Mouse (Mus musculus): ENCODE measurements around the gene Gm21985. TPM values are rescaled to one million over a fixed set of nuclear protein-coding genes. Genes with fewer than 3 reads are reported as not detected.

Gm21985 gene
- polyA plus RNA-seq, 1 experiment from 2014 or later: not detected

DNA sequence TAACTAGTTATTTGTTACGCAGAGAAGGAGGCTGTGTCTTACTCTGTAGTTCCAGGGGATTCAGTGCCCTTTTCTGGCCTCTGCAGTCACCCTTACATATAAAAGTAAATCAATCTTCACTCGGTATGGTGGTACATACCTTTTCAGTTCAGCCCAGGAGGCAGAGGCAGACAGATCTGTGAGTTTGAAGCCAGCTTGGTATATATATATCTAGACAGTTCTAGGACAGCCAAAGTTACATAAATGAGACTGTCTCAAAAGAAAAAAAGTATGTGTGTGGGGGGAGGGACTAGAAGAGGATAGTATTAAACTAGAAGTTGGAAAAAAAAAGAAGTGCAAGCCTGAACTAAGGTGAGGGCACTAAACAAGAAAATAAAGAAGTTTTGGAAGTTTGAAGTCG is 82.1 kb downstream of the Gm21985 start:
- no peak for ATAC-seq
- Histone ChIP-seq H3K27ac (no peak overlapping the region), H3K4me1 (no peaks in the 10 kb centered on the region), H3K27me3 (no peaks in the 10 kb centered on the region), H3K36me3 (ENCODE audit: poor library complexity, severe bottlenecking) (peaks cover 59% of the 10 kb centered on the region), H3K9me3 (replicated peaks) (no peaks in the 10 kb centered on the region), H3K4me3 (no peak overlapping the region), H3K9ac (no peak overlapping the region), H3K4me2 (no peak overlapping the region)
- WGBS: 92% methylated on average over 3 of the region's 3 CpGs

DNA sequence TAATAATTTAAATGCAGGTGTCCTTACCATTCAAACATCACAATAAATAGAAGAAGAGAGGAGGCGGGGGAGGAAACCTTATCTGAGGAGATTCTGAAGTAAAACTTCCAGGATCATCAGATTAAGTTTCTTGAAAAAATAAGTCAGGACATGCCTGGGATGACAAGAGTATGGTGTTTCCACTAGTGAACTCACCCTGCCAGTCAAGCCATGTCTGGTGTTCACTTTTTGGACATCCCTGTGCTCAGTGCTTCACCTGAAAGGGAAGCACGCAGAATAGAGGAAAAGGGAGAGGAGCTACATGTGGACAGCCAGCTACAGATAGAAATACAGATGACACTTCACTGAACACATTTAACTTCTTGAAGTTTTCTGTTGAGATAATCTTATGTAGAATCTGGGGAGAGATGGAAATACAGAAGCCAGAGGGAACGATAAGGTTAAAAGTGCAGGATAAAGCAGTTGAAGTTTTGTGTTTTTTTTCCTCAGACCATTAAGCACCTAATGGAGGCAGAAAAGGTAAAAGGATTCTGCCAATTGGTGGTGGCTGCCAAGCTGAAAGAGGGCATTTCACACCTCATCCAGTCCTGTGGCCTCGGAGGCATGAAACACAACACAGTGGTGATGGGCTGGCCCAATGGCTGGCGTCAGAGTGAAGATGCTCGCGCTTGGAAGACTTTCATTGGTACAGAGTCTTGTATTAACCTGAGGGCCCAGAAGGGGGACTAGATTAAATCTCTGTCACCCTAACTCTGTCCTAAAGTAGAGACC is 87.8 kb downstream of the Gm21985 start:
- Histone ChIP-seq H3K9me3 (replicated peaks) (no peaks in the 10 kb centered on the region), H3K4me3 (no peak overlapping the region), H3K4me1 (no peaks in the 10 kb centered on the region), H3K9ac (no peak overlapping the region), H3K36me3 (ENCODE audit: poor library complexity, severe bottlenecking) (peaks cover 85% of the 10 kb centered on the region), H3K27ac (no peak overlapping the region), H3K4me2 (no peak overlapping the region), H3K27me3 (no peaks in the 10 kb centered on the region)
- 85% methylated on average over 7 of the region's 7 CpGs for WGBS
- ATAC-seq: no peak

GRCm38 (mm10) chr2:112359611-112360010 is 93.5 kb downstream of the Gm21985 start:
- no peaks in the 10 kb centered on the region for H3K9me3 ChIP-seq (replicated peaks)
- H3K4me2 ChIP-seq: no peak overlapping the region
- H3K27me3 ChIP-seq: no peaks in the 10 kb centered on the region
- WGBS: 78% methylated on average over 2 of the region's 2 CpGs
- no peak for ATAC-seq
- no peak overlapping the region for H3K9ac ChIP-seq
- peaks cover 90% of the 10 kb centered on the region for H3K36me3 ChIP-seq (ENCODE audit: poor library complexity, severe bottlenecking)
- H3K4me1 ChIP-seq: no peaks in the 10 kb centered on the region
- H3K4me3 ChIP-seq: no peak overlapping the region
- no peak overlapping the region for H3K27ac ChIP-seq

GRCm38 (mm10) chr2:112360012-112360780 is 94.1 kb downstream of the Gm21985 start:
- H3K4me3 ChIP-seq: no peak overlapping the region
- H3K4me2 ChIP-seq: no peak overlapping the region
- peaks cover 91% of the 10 kb centered on the region for H3K36me3 ChIP-seq (ENCODE audit: poor library complexity, severe bottlenecking)
- 91% methylated on average over 12 of the region's 12 CpGs for WGBS
- H3K9me3 ChIP-seq (replicated peaks): no peaks in the 10 kb centered on the region
- H3K27me3 ChIP-seq: no peaks in the 10 kb centered on the region
- H3K4me1 ChIP-seq: no peaks in the 10 kb centered on the region
- no peak overlapping the region for H3K27ac ChIP-seq
- ATAC-seq: no peak
- H3K9ac ChIP-seq: no peak overlapping the region

GRCm38 (mm10) chr2:112360781-112361169 is 94.7 kb downstream of the Gm21985 start:
- Histone ChIP-seq H3K27ac (no peak overlapping the region), H3K4me2 (no peak overlapping the region), H3K36me3 (ENCODE audit: poor library complexity, severe bottlenecking) (peaks cover 88% of the 10 kb centered on the region), H3K4me1 (no peaks in the 10 kb centered on the region), H3K27me3 (no peaks in the 10 kb centered on the region), H3K4me3 (no peak overlapping the region), H3K9ac (no peak overlapping the region), H3K9me3 (replicated peaks) (no peaks in the 10 kb centered on the region)
- 76% methylated on average over 2 of the region's 2 CpGs for WGBS
- ATAC-seq: no peak

DNA sequence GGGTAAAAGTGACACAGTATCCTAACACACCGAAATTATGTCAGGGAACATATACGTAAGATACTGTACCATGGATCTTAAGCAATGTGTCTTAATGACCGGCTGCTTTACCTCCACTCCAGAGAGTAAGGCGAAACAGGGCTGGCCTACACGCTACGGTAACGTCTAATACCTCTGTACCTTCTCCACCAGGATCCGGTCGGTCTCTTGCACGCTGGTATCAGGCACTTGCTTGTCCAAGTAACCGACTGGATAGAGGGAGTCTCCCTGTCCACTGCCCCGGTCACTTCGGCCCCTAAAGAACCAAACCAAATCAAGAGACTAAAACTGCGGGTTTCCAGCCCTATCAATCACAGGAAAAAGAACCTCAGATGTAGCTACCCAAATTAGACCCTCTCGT is 101.1 kb downstream of the Gm21985 start:
- peak overlapping the region; percentile 94 for H3K4me2 ChIP-seq
- no peaks in the 10 kb centered on the region for H3K9me3 ChIP-seq (replicated peaks)
- peak; percentile 26; the same call in 1 of the 2 replicates for ATAC-seq
- peaks cover 29% of the 10 kb centered on the region for H3K36me3 ChIP-seq (ENCODE audit: poor library complexity, severe bottlenecking)
- peak overlapping the region; percentile 84 for H3K9ac ChIP-seq
- no peaks in the 10 kb centered on the region for H3K27me3 ChIP-seq
- H3K4me3 ChIP-seq: peak overlapping the region; percentile 92
- 21% methylated on average over 15 of the region's 15 CpGs for WGBS
- no peak overlapping the region for H3K27ac ChIP-seq
- peaks cover 16% of the 10 kb centered on the region for H3K4me1 ChIP-seq

- Histone ChIP-seq H3K36me3 (ENCODE audit: poor library complexity, severe bottlenecking) (peaks cover 23% of the 10 kb centered on the region), H3K9me3 (replicated peaks) (no peaks in the 10 kb centered on the region), H3K4me1 (peaks cover 16% of the 10 kb centered on the region), H3K27me3 (no peaks in the 10 kb centered on the region), H3K4me2 (peak within 1 kb of the TSS; percentile 94), H3K9ac (peak within 1 kb of the TSS; percentile 84), H3K27ac (peak within 1 kb of the TSS; percentile 89), H3K4me3 (peak within 1 kb of the TSS; percentile 92)
- peak; percentile 93 for ATAC-seq
- WGBS: 1% methylated on average over 46 of the region's 46 CpGs
Observed at GRCm38 (mm10) chr2:112367726-112368673, 101.9 kb downstream of the Gm21985 start, which contains the start of gene Emc4. Emc4 (minus strand) TSS chr2:112368027.

GRCm38 (mm10) chr2:112369941-112370340 is 103.8 kb downstream of the Gm21985 start:
- Histone ChIP-seq H3K4me1 (peaks cover 16% of the 10 kb centered on the region), H3K36me3 (ENCODE audit: poor library complexity, severe bottlenecking) (peaks cover 3% of the 10 kb centered on the region; the same call in 1 of the 2 replicates), H3K4me2 (no peak overlapping the region), H3K27ac (no peak overlapping the region), H3K9ac (no peak overlapping the region), H3K27me3 (no peaks in the 10 kb centered on the region), H3K9me3 (replicated peaks) (no peaks in the 10 kb centered on the region), H3K4me3 (no peak overlapping the region)
- 75% methylated on average over 5 of the region's 5 CpGs for WGBS
- no peak for ATAC-seq

- H3K36me3 ChIP-seq (ENCODE audit: poor library complexity, severe bottlenecking): no peaks in the 10 kb centered on the region
- H3K4me2 ChIP-seq: no peak overlapping the region
- no peak overlapping the region for H3K9ac ChIP-seq
- WGBS: 62% methylated on average over 4 of the region's 4 CpGs
- H3K27me3 ChIP-seq: 0 out of 2 replicates have a peak, but pooled peaks cover 3% of the 10 kb centered on the region
- no peak overlapping the region for H3K4me3 ChIP-seq
- peaks cover 4% of the 10 kb centered on the region; the same call in 1 of the 2 replicates for H3K4me1 ChIP-seq
- H3K27ac ChIP-seq: no peak overlapping the region
- no peaks in the 10 kb centered on the region for H3K9me3 ChIP-seq (replicated peaks)
- no peak for ATAC-seq
Observed at GRCm38 (mm10) chr2:112373141-112373540, 107.0 kb downstream of the Gm21985 start.

DNA sequence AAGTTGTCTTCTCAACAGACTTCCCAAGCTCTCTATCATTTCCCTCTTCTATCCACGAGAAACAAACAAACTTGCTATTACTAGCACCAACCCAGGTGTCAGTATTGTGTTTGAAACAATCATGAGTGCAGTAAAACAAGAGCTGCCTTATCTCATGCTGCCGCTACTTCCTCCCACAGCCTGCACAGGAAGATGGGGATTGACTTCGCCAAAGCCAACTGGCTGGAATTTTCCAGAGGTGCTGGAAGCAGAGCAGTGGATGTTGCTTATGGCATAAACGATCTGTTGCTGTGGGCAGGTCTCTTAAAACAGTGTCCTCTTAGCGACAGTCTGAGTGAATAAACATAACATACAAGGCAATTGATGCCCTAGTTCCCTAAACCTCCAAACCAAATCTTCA is 108.5 kb downstream of the Gm21985 start:
- 70% methylated on average over 5 of the region's 5 CpGs for WGBS
- ATAC-seq: no peak
- no peaks in the 10 kb centered on the region for H3K9me3 ChIP-seq (replicated peaks)

More for the DNA sequence above, 108.5 kb downstream of the Gm21985 start:
- Histone ChIP-seq H3K4me1 (no peaks in the 10 kb centered on the region; the same call in 1 of the 2 replicates), H3K9ac (no peak overlapping the region), H3K4me2 (no peak overlapping the region), H3K4me3 (no peak overlapping the region), H3K36me3 (ENCODE audit: poor library complexity, severe bottlenecking) (no peaks in the 10 kb centered on the region), H3K27ac (no peak overlapping the region), H3K27me3 (0 out of 2 replicates have a peak, but pooled peaks cover 3% of the 10 kb centered on the region)
